Mouse (Mus musculus) spleen, adult 12 weeks (tissue): ENCODE measurements around the gene Eea1.
"Not testable (repeated sequence)": the region's sequence is repeated elsewhere in the genome, so short reads cannot be mapped to it uniquely, and the experiment has no call there.

Source experiments
- DNase-seq: peaks from one replicate; pipeline ENCODE4 v3.0.0; 2022; ENCODE audit warnings: low spot score

Gene Eea1

DNA sequence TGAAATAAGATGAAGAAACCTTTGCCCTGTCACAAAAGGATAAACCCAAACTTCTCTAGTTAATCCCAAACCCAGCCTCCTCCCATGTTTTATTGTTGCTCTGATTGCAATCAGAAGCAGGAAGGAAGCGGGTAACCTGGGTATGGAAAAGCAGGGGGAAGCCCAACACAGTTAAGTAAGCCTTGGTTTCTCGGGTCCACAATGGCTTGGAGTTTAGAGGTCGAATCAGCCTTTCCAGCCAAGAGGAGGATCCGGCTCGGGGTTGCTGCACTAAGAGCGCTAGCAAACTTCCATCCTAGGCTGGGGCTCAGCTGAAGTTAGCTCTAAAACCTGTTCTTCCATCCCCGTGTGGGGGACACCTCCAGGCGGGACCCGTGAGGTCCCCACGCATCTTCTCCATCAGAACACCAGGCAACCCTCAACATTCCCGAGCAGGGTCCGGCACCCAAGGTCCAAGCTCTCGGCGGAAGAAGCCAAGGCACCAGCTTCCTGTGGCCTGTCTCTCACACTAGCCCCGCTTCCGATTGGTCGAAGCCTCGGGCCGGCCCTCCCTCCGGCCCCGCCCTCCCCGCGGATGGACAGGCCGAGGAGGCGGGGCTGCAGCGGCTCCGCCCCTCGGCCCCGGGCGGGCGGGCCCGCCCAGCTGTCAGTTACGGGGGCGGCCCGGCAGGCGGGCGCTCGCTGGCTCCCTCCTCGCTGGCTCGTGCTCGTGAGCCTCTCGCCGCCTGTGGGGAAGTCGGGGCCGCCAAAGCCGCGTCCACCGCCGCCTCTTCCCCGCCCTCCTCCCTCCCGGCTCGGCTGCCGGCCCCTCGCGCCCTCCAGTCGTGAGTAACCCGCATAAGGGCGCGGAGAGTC is at the start of gene Eea1:
Gene Eea1, plus strand, starts transcription at position 605 of the 855 bp plus-strand sequence.
- peak; percentile 84 for DNase-seq

DNA sequence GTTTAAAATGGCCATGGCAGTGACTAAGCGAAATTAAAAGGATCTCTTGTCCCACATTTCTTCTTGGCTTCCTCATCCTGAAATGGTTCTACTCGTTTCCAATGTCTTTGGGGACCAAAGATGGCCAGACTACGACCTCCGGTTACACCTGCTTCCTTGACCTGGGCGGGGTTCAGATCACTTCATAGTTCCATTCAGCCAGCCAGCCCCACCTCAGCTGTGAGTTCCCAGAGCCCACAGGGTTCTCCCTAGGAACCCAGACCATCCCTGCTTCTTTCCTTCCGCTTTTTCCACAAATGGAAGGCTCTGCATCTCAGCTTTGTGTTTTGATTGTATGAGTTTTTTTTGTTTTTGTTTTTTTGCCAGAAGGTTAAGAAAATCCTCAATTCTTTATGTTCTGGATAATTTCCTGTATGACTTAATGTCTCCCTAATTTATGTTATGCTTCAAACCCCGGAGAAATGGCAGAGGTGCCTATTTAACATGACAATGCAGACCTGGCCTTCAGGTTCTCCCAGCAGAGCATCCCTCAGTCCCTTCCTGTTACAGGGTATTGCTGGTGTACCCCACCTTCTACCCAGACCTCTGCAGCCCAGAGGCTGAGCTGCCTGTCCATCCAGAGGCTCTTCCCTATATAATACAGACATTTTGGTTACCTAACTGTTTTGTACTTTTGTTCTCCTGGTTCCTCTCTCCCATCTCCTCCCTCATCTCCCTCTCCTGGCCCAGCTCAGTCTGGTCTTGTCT is 49.1 kb upstream of the Eea1 start:
- DNase-seq = no peak

- no peak for DNase-seq
Measured at GRCm38 (mm10) chr10:95892132-95892531, 48.3 kb upstream of the Eea1 start.

DNA sequence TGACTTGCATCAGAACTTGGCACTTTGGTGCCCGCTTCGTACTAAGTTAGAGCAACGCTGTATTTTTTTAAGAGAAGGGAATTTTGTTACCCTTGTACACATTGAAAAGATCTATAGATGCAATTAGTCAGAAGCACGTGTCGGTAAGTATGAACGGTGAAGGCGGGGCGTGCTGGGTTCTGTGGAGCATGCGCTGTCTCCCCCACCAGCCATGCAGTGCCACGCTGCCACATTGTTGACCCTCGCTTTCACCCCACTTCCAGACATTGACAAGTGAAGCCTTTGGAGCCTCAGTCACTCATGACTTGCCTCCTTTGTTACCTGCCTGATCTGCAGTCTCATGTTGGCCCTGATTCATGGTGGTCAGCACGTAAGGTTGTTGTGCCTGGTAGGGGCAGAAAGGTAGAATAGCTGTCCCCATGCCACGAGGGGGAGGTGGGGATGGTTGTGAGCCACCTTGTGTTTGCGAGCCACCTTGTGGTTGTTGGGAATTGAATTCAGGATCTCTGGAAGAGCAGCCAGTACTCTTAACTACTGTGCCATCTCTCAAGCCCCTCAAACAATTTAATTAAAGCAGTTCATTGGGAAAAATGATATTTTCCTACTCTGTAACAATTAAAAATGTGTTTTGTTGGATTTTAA is 47.0 kb upstream of the Eea1 start:
- DNase-seq = no peak

- DNase-seq = no peak
Measured at GRCm38 (mm10) chr10:95894036-95894855, 46.2 kb upstream of the Eea1 start.

GRCm38 (mm10) chr10:95894856-95895386 is 45.5 kb upstream of the Eea1 start:
- DNase-seq = peak; percentile 17

DNA sequence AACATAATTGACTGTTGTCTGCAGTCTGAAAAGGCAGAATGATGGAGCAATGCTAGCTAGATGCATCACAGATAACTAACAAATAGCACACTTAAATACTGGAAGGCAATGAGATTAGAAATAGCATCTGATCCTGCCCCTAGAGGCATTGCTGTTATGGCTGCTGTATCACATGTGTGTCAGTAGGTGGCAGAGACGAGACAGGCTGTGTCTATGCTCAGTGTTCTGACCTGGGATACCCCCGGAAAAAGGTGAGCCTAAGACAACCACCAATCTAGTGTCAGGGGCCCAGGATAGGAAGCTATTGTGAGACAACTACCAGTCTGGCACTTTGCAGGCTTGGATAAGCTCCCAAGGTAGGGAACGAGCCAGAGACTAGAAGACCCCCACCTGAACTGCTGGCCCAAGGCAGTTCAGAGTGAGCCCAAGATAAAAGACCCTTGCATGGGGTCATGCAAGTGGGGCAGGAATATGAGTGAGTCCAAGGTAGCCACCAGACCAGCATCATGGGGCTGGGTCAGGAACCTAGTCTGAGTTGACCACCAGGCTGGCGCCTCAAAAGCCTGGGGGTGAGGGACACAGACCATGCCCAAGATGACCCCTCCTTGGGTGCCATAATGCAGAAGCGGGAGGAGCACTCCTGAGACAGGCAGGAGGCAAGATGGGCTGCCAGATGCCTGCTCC is 41.8 kb upstream of the Eea1 start:
- DNase-seq = no peak

GRCm38 (mm10) chr10:95904668-95905067 is 35.8 kb upstream of the Eea1 start:
- DNase-seq = no peak

DNA sequence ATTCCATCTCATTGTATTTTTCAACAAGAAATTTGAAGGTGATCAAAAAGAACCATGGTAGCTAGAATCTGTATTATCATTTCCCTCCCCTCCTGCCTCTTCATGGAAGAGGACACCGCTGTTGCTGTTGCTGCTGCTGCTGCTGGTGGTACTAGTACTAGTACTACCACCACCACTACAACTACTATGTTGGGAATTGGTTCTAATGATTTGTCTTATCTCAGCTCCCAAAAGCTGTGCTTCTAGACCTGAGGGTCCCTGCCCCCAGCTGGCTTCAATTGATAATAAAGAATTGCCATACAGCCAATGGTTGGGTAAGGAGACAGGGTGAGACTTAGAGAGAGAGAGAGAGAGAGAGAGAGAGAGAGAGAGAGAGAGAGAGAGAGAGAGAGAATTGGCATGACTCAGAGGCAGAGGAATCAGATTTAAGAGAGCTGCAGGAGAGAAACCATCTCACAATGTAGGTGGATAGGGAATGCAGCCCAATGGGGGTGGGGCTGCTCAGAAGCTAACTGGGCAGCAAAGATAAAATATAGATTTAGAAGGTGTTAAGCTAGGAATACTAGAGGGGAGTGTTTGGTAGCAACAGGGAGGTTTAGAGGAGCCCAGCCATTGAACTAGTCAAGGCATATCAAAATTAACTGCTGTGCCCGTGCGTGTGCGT is 31.1 kb upstream of the Eea1 start:
- DNase-seq = no peak

GRCm38 (mm10) chr10:95911016-95911415 is 29.4 kb upstream of the Eea1 start:
- DNase-seq = no peak

- DNase-seq = no peak
Measured at GRCm38 (mm10) chr10:95914434-95915174, 25.8 kb upstream of the Eea1 start.

- DNase-seq = no peak
Measured at GRCm38 (mm10) chr10:95918716-95919115, 21.7 kb upstream of the Eea1 start.

DNA sequence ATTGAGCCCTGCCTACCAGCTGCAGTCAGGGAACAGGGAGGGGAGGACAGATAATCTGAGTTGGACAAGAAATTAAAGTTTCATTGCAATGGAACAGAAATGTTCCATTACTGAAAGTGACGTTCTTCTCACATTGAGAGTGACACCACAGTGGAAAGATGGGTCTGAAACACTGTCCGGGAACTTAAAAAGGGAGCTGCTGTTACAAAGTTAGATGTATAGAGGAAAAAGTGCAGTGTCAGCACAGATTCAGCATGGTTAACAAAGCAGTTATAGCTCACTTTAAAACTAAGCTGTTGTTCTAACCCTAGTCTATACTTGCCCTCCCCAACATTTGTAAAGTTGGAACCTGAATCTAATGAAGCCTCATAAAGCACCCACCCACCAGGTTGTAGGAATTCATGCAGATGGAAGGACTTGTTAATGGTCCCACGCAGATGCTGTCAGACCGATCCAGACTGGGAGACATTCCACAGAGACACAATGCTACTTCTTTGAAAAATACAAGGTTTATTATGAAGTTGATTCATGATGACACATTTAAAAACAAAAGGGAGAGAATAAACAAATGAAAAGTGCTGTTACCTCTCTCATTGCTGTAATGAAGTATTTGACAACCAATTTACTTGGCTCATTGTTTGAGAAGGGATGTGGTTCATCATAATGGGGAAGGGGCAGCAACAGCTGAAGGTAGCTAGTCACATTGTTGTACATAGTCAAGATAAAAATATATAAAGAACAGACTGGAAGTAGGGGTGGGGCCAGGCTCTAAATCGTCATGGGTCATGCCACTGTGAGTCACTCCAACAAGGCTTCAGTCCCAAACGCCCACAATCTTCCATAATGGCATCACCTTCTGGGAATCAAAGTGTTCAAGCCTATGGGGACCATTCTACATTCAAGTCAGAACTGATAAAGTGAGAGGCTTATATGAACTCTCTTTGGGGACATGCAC is 16.9 kb upstream of the Eea1 start:
- no peak for DNase-seq

DNA sequence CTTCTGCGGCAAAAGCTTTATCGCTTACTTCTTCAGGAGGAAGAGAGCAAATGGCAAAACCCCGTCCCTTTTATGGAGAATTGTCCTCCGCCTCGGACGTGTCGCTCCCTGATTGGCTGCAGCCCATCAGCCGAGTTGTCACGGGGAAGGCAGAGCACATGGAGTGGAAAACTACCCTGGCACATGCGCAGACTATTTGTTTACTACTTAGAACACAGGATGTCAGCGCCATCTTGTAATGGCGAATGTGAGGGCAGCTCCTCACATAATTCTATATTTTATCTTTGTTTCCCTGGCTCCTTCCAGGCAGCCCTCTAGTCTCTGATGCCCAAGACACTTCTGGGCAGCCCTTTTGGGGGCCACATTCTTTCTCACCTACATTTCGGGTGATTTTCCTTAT is 6.8 kb upstream of the Eea1 start:
- DNase-seq = not testable (repeated sequence)

DNA sequence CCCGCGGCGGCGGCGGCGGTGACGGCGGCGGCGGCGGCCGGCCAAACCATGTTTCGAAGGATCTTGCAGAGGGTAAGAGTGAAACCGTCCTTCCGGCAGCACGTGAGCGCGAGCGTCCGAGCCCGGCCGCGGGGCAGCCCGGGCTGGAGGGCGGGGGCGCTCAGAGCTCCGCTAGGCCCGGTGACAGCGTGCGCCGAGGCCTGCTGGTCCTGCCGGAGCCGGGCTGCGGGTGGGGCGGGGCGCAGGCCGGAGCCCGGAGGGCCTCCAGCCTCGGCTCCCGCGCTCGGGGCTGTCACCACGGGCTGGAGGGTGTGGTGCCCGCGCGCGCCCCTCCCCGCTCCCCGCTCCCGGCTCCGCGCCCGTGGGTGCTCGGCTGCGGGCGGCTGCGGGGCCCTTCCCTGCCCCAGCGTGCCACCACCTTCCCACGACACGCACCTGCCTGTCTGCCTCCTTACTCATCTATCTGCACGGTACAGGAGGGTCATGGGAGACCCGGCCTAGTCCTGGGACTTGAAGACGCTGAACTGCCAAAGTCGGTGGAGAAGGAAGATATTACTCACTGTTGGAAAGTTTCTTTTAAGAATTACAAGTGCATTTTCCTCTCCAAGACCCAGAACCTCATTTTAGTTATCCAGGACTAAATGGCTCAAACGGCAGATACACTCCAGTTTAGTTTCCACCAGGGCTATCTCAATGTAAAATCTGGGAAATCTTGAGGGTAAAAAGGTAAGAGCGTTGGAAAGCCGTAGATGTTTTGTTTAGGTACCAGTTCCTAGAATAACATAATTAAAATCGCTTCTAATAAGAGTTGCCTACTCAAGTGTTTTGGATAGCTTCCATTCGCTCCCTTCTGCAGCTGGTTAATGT is 684 bp downstream of the Eea1 start:
- DNase-seq = peak; percentile 70

GRCm38 (mm10) chr10:95941768-95942425 is 1.4 kb downstream of the Eea1 start:
- DNase-seq = no peak

GRCm38 (mm10) chr10:95945086-95945485 is 4.6 kb downstream of the Eea1 start:
- DNase-seq = no peak
